Mouse (Mus musculus) liver, adult 2 months (tissue): ENCODE measurements around the gene Cdc14a. TPM values are rescaled to one million over a fixed set of nuclear protein-coding genes. Genes with fewer than 3 reads are reported as not detected.

Experiments
- DNase-seq: peaks from one replicate; pipeline ENCODE4 v3.0.0-alpha.2; 2011; ENCODE audit warnings: low read depth, low spot score; ENCODE audit errors: extremely low read depth
- H3K27ac ChIP-seq: fragments of 200-500 bp; replicated peaks from 2 replicates; pipeline ENCODE4 v1.5.1; 2012; ENCODE audit warnings: low read depth, mild to moderate bottlenecking, control low read depth, inconsistent platforms, low read length; ENCODE audit not compliant: insufficient read depth
- H3K27me3 ChIP-seq: fragments of 200-500 bp; 2 replicates; pipeline ENCODE4 v1.6.1; 2012; ENCODE audit warnings: mild to moderate bottlenecking, moderate library complexity, low read length, inconsistent platforms; ENCODE audit not compliant: control insufficient read depth, insufficient read depth
- H3K36me3 ChIP-seq: fragments of 200-500 bp; 2 replicates; pipeline ENCODE4 v1.6.1; 2012; ENCODE audit warnings: low read length, inconsistent platforms; ENCODE audit not compliant: control insufficient read depth, insufficient read depth
- H3K4me1 ChIP-seq: fragments of 200-500 bp; 2 replicates; pipeline ENCODE4 v1.6.1; 2011; ENCODE audit warnings: low read length; ENCODE audit not compliant: control insufficient read depth, insufficient read depth
- H3K4me3 ChIP-seq: fragments of 200-500 bp; 2 replicates; pipeline ENCODE4 v1.5.1; 2011; ENCODE audit warnings: low read depth, mild to moderate bottlenecking, control low read depth, low read length, moderate library complexity; ENCODE audit not compliant: insufficient read depth
- H3K79me2 ChIP-seq: fragments of 200-500 bp; 2 replicates; pipeline ENCODE4 v1.6.1; 2012; ENCODE audit warnings: inconsistent platforms, mild to moderate bottlenecking, low read length, moderate library complexity; ENCODE audit not compliant: control insufficient read depth, insufficient read depth
- H3K9ac ChIP-seq: fragments of 200-500 bp; 2 replicates; pipeline ENCODE4 v1.6.1; 2012; ENCODE audit warnings: low read depth, mild to moderate bottlenecking, control low read depth, inconsistent platforms, low read length
- CTCF ChIP-seq: fragments of 200-500 bp; IDR thresholded peaks from 2 replicates; pipeline ENCODE4 v1.5.1; 2011; ENCODE audit warnings: low read depth, low read length, control low read depth
- POLR2A ChIP-seq: fragments of 200-500 bp; IDR thresholded peaks from 2 replicates; pipeline ENCODE4 v1.6.1; 2011; ENCODE audit warnings: low read length, control low read depth; ENCODE audit not compliant: insufficient read depth; ENCODE audit errors: extremely low read depth
- WGBS: fragments of 180-500 bp; shearing (Covaris S2); methylation state at CpG from one replicate; pipeline ENCODE4 v1.1.7; 2018; 5-methylcytosine and 5-hydroxymethylcytosine counted together
- polyA plus RNA-seq: library from polyadenylated mRNA; depleted of rRNA; stranded (reverse); fragments of >200 nt; gene quantifications from 2 replicates; pipeline ENCODE4 v1.2.3, GENCODE M21; 2012
- total RNA-seq: library from RNA; depleted of rRNA; stranded (reverse); fragments of >200 nt; gene quantifications from 2 replicates; pipeline ENCODE4 v1.2.3, GENCODE M21; 2014

Gene Cdc14a
- total and polyA plus RNA-seq, 2 experiments = 0.50 to 1.1 TPM

- Histone ChIP-seq H3K27ac (no peak overlapping the region), H3K4me3 (no peak overlapping the region), H3K9ac (no peak overlapping the region), H3K79me2 (no peaks in the 10 kb centered on the region), H3K4me1 (0 out of 2 replicates have a peak, but pooled peaks cover 1% of the 10 kb centered on the region), H3K27me3 (no peaks in the 10 kb centered on the region), H3K36me3 (no peaks in the 10 kb centered on the region)
- TF ChIP-seq POLR2A (no peak), CTCF (no peak)
- DNase-seq = no peak
- 71% methylated on average over 11 of the region's 11 CpGs for WGBS
These were observed 35.0 kb downstream of the Cdc14a start for GRCm38 (mm10) chr3:116388808-116389207.

DNA sequence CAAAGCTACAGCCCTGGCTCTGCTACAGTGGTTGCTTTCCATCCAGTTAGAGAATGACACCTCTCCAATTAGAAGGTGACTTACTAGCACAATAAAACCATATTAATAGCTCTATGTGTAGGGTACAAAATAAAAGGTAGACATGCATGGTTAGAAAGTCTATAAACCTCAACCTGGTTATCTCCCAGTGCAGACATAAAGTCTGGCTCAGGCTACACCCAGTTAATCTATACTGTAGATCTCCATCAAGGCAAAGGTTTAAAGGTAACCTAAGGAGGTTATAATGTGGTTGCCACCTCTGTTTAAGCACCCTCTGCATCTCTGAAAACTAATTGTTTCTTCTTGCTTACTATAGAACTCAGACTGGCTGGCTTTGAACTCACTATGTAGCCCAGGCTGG, 36.9 kb downstream of the Cdc14a start:
- Histone ChIP-seq H3K79me2 (no peaks in the 10 kb centered on the region), H3K27me3 (no peaks in the 10 kb centered on the region), H3K4me3 (no peak overlapping the region), H3K4me1 (peaks cover 3% of the 10 kb centered on the region), H3K9ac (no peak overlapping the region), H3K27ac (no peak overlapping the region), H3K36me3 (no peaks in the 10 kb centered on the region)
- DNase-seq = no peak
- TF ChIP-seq POLR2A = no peak
- no peak for TF ChIP-seq CTCF

DNA sequence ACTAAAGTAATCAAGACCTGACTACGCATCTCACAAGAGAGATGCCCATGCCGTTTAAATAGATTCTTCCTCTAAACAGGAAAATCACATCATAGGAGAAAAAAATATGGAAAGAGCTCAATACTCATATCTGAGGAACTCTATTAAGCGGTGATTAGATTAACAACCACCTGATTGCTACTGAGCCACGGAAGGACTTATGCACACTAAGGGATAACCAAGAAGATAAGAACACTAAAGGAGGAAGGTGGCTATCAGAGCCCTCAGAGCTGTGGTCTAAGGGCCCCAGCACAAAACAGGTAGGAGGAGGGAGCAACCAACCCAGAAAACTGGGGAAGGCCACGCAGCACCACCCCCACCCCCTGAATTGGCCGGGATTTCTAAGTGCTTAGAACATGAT, 37.5 kb downstream of the Cdc14a start:
- peaks cover 3% of the 10 kb centered on the region for H3K4me1 ChIP-seq
- no peak overlapping the region for H3K9ac ChIP-seq
- no peak overlapping the region for H3K27ac ChIP-seq
- no peaks in the 10 kb centered on the region for H3K36me3 ChIP-seq
- H3K79me2 ChIP-seq = no peaks in the 10 kb centered on the region
- H3K4me3 ChIP-seq = no peak overlapping the region
- no peaks in the 10 kb centered on the region for H3K27me3 ChIP-seq
- 77% methylated on average over 6 of the region's 6 CpGs for WGBS
- DNase-seq = no peak
- TF ChIP-seq POLR2A = no peak
- TF ChIP-seq CTCF = no peak

DNA sequence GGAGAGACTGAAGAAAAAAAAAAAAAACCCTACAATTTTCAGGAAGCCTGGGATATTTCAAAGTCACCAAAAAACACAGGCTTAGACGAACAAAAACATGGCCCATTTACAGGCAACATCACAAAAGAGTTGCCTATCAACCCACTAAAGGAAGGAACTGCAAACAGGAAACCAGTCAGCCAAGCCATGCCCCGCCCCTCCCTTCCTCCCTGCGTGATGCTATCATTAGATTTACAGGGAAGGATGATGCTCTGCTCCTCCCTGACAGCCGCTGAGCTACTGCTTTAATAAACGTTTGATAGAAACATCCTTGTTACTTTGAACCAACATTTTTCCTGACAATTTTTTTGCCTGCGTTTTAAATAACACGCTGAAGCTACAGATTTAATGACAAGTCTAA, 39.5 kb downstream of the Cdc14a start:
- H3K36me3 ChIP-seq = no peaks in the 10 kb centered on the region
- TF ChIP-seq POLR2A = no peak
- no peak for TF ChIP-seq CTCF
- H3K4me3 ChIP-seq = no peak overlapping the region
- H3K4me1 ChIP-seq = peaks cover 3% of the 10 kb centered on the region
- 75% methylated on average over 7 of the region's 7 CpGs for WGBS
- no peak for DNase-seq
- H3K9ac ChIP-seq = no peak overlapping the region
- H3K27me3 ChIP-seq = no peaks in the 10 kb centered on the region
- no peaks in the 10 kb centered on the region for H3K79me2 ChIP-seq
- H3K27ac ChIP-seq = no peak overlapping the region

- TF ChIP-seq CTCF (no peak), POLR2A (no peak)
- Histone ChIP-seq H3K36me3 (no peaks in the 10 kb centered on the region), H3K27me3 (no peaks in the 10 kb centered on the region), H3K4me1 (peaks cover 3% of the 10 kb centered on the region), H3K27ac (no peak overlapping the region), H3K79me2 (no peaks in the 10 kb centered on the region), H3K9ac (no peak overlapping the region), H3K4me3 (no peak overlapping the region)
- 81% methylated on average over 9 of the region's 9 CpGs for WGBS
- DNase-seq = no peak
These were observed 43.5 kb downstream of the Cdc14a start for GRCm38 (mm10) chr3:116380319-116380718.

DNA sequence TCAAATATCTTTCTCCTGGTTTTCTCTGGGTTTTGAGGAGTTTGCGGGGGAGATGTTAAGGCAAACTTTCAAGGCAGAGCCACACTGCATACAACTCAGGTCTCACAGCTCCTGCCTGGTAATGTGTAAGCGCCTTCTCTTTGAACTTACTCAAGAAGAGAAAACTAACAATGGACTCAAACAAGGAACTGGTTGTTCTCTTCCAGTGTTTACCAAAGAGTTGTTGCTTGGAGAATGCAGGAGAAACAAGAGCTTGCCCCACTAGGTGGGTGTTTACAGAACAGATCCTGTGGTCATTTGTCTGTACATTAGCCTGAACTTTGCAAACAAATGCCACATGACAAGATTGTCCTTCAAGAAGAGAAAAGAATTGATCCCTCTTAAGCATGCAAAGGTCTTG, 48.4 kb downstream of the Cdc14a start:
- no peak overlapping the region for H3K27ac ChIP-seq
- no peaks in the 10 kb centered on the region for H3K79me2 ChIP-seq
- WGBS = 97% methylated on average over 2 of the region's 2 CpGs
- no peaks in the 10 kb centered on the region for H3K36me3 ChIP-seq
- H3K4me3 ChIP-seq = no peak overlapping the region
- peaks cover 3% of the 10 kb centered on the region; the same call in 1 of the 2 replicates for H3K4me1 ChIP-seq
- no peak overlapping the region for H3K9ac ChIP-seq
- TF ChIP-seq CTCF (no peak), POLR2A (no peak)
- DNase-seq = no peak
- no peaks in the 10 kb centered on the region for H3K27me3 ChIP-seq
